Mouse (Mus musculus) frontal cortex, postnatal 36 days (tissue): Measurements from ENCODE around the gene March10.

Experiments
- DNase-seq, 2 experiments: peaks; one replicate each; pipeline ENCODE4 v3.0.0; 2022; ENCODE audit warnings: low spot score in 2 of 2

The March10 gene

DNA sequence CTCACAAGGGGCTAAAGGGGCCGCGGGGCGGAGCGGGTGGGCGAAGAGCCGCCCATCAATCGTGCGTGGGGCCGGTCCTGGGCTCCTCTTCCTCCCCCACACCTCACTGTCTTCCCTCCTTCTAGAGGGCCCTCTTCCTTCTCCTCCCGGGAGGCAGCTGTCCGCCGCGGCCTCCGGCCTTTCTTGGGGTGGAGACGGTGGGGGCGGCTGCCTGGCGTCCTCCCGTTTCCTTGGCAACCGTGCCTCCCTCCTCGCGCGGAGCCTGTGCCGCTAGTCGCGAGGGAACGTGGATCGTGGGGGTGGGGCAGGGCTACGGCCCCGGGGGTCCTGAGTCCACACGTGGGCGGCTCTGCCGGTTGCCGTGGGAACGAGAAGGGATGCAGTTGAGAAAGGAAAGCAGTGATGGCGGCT, at the start of gene March10:
March10 (minus strand) TSS at position 239 of the 411 bp plus-strand sequence.
- peak; percentile 81 to 83 for DNase-seq

DNA sequence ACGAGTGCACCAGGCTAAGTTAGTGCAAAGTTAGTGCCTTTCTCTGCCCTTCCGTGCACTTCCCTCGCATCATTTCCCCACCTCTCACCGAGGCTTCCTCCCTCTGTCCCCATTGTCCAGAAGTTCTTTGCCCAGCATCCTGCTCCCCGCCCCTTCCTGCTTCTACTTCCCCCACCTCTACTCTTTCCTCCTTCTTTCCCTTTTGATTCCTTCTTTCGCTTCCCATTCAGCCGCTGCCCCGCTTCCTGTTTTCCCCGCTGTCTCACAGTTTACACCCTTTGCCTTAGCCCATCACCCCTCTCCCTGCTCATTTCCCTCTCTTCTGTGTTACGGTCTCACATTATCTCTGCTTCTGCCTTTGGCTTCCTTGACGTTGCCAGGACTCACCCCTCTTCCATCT, 49.8 kb upstream of the March10 start:
- no peak for DNase-seq

DNA sequence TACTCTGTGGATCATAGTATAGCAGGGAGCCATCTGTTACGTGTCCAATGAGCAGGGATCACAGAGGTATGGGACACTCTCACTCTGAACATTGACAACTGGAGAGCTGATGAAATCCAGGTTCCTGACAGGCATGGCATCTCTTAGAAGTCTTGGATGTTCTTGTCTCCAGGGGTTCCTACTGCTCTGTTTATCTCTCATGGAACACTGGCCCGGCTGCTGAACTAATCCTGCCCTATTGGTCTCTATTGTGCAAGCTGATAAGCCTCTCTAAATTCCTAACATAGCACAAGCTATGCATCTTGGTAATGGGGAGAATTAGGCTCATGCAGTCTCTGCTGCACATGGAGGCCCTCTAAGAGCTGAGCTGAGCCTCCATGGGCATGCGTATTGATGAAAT, 48.5 kb upstream of the March10 start:
- no peak for DNase-seq

- DNase-seq: no peak
These were observed 45.8 kb upstream of the March10 start for GRCm38 (mm10) chr11:105502311-105502710.

DNA sequence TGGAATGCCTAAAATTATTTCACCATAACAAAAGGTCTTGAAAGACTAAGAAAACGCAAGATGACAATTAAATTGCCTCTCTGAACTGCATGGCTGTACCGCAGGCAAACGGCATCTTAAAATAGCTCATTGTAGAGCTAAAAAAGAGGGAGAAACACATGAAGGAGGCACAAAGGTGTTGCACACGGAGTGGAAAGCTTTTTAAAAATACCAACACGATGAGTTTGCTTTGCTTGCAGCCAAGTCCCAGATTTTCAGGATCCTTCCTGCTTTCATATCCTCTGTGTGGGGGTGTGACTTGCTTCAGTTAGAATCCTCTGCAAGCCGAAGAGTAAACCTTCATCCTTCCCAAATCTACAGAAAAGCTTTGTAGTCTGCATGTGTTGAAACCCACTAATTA, 41.0 kb upstream of the March10 start:
- DNase-seq: peak in 1 of 2 experiments; percentile 77

GRCm38 (mm10) chr11:105496665-105497064, 40.1 kb upstream of the March10 start:
- DNase-seq: no peak

DNA sequence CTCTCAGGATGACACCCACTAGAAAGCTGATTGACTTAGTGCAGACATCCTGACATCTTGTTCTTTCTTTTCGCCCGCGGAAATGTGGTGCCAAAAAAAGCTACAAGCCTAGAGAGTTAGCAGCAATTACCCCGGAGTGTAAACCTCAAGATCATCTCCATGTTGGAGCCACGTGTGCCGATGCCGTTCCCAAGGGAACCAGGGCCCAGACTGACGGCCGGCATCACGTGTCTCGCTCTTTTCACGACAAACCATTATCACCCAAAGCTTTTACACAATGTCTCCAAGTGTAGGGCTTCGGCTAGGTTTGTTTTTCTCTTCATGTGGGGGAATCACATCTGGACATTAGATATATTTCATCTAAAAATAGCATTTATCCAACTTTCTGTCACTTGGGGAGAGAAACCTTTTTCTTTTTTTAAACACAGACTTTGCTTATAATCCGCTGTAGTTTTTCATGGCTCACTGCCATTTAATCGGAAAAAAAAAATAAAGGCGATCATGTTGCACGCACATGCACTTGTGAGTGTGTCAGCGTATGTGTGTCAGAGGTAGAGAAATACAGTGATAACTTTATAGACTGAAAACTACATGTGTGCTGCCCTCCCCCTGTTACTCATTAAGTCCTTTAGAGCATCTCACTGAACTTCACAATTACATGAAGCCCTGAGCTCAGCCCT, 39.2 kb upstream of the March10 start:
- peak in 1 of 2 experiments; percentile 55 for DNase-seq

GRCm38 (mm10) chr11:105494786-105495369, 38.3 kb upstream of the March10 start:
- peak in 1 of 2 experiments; percentile 52 for DNase-seq

DNA sequence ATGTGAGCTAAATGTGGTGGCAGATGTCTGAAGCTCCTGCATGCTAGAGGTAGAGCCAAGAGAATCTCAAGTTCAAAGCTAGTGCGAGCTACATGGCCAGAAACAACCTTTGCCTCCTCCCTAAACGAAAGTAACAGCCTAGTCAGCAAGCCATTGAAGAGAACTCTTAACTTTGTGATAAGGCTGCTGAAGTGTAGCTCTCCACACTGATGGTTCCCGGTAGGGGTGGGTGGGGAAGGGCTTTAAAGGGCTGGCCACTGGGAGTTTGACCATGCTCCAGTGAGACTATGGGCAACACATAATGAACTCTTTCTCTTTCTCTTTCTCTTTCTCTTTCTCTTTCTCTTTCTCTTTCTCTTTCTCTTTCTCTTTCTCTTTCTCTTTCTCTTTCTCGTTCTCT, 35.9 kb upstream of the March10 start:
- DNase-seq: no peak

GRCm38 (mm10) chr11:105490971-105491370, 34.4 kb upstream of the March10 start:
- no peak for DNase-seq

DNA sequence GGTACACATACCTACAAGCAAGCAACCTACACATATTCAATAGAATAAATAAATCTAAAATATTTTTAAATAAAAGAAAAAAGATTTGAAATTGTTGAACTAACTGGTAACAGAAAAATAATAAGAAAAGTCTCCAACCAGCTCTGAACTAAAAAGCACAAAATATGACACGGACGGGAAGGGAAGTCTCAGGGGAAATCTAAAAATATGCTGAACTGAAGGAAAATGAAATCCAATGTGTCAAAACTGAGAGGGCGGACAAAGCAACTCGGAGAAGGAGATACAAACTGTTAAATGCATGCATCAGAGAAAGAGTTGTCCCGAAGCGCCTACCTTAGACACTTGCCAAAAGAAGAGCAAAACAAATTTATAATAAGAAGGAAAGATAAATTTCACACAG, 28.9 kb upstream of the March10 start:
- no peak for DNase-seq

DNA sequence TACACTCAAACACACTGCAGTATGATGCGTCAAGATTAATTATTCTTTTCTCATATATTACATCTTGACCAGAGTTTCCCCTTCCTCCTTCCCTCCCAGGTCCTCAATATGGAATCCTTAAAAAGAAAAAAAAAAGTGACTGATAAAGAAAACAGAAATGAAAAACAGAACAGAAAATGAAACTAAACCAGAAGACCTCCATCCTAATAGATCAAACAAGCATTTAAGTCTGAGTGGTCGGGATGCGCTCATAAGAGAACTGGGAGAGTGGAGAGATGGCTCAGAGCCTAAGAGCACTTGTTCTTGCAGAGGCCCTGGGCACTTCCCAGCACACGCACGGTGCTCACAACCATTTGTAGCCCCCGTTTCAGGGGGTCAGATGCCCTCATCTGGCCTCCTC, 28.5 kb upstream of the March10 start:
- DNase-seq: no peak

DNA sequence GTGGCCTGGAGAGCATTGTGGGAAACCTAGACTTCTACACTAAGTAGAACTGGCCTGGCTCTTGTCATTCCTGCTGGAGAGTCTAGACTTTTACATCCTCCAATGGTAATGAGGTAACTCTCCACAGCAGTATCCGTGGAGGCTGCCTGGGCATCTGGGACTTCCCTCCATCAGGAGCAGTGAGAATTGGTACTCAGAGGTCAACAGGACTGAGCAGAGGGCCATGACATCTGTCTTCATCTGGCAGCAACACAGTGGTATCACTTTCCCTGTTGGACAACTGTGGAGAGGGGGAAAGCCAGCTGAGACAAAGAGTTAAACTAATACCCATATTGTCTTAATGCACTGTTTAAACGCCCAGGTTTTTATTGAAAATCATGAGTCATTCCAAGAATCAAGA, 26.2 kb upstream of the March10 start:
- no peak for DNase-seq

GRCm38 (mm10) chr11:105474746-105475145, 18.2 kb upstream of the March10 start:
- DNase-seq: no peak

GRCm38 (mm10) chr11:105474352-105474736, 17.8 kb upstream of the March10 start:
- no peak for DNase-seq

DNA sequence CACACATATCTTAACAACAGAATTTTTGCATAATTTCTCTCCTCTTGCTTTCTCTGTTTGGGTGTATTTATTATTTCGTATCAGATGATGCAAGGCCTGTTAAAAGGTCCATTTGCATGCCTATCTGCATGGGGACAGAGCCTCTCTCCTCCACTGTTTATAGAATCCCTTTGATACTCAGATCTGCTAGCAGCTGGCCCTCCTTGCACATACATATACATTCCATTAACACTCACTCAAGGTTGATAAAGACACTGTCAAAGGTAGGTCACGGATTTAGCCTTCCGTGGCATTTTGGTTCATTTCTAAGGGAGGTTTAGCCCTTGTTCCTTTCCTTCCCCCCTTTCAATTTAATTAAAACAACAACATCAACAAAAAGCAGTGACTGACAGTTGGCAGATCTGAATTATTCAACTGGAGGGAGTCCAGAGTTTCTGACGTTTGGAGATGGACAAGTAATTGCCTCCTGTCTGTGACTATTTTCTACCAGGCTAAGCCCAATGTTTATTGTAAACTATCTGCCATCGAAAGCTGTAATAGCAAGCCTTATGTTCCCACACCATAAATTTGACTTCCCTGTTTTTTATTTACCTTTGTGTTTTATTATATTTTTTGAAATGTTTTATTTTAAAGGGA, 17.3 kb upstream of the March10 start:
- DNase-seq: no peak

GRCm38 (mm10) chr11:105472610-105473009, 16.1 kb upstream of the March10 start:
- DNase-seq: no peak

GRCm38 (mm10) chr11:105470896-105471295, 14.4 kb upstream of the March10 start:
- DNase-seq: no peak

DNA sequence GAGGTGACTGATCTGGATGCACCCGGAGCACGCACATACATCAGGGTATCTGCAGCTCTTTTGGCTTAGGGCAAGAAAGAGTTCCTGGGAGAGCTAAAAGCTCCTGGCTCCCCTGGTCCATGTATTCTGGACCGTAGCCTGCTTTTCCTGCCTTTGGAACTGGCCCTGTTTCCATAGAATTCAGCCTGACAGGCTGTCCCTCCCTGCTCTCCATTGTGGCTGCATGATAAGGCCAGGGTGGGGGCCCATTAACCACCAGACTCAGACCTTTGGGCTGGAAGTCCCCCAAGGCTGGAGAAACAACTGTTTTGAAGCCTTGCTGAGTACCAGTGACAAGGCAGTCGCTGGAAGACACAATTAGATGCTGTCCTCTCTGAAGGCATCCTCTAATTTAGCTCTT, 13.0 kb upstream of the March10 start:
- no peak for DNase-seq

GRCm38 (mm10) chr11:105469091-105469507, 12.6 kb upstream of the March10 start:
- DNase-seq: no peak

GRCm38 (mm10) chr11:105468436-105468835, 11.9 kb upstream of the March10 start:
- no peak for DNase-seq

DNA sequence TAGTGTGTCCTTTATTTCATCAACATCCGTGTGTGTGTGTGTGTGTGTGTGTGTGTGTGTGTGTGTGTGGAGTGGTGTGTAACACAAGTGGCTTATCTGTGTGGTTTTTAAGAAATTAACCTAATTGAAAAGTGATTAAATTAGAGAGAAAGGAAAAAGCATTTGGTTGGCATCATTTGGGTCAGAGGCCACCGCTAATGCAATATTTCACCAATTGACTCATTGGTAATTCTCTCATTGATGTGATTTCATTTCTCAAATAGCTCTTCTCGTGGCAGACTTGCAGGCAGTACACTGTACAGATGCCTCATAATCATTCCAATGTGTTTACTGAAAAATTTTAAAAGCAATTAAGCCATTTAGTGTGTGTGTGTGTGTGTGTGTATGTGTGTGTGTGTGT, 11.3 kb upstream of the March10 start:
- DNase-seq: no peak

- DNase-seq: no peak
These were observed 10.7 kb upstream of the March10 start for GRCm38 (mm10) chr11:105467266-105467665.
